Mouse (Mus musculus): ENCODE measurements at regions not wholly inside any gene's neighbourhood (a gene's known extent, or its start where the extent isn't known, plus 50 kb on each side); places are given as distances from the start of the nearest gene placed in this dataset.

- no peak for TF ChIP-seq CTCF (IDR thresholded peaks at IDR 0.05; ENCODE audit: control insufficient read depth, insufficient read depth, insufficient read length)
- TF ChIP-seq USF1 (IDR thresholded peaks at IDR 0.05; ENCODE audit: low read depth): no peak
- no peak for TF ChIP-seq MAX (IDR thresholded peaks at IDR 0.05)
- no peak for TF ChIP-seq MYOG (IDR thresholded peaks at IDR 0.05; ENCODE audit: control insufficient read depth, extremely low read depth, insufficient read length)
These were observed 854.8 kb upstream of the Sel1l start for GRCm38 (mm10) chr12:92703731-92704130.

All from C2C12 (cell line).